22 mouse cellular contexts compared by ENCODE assay signal in the genomic region with DNA sequence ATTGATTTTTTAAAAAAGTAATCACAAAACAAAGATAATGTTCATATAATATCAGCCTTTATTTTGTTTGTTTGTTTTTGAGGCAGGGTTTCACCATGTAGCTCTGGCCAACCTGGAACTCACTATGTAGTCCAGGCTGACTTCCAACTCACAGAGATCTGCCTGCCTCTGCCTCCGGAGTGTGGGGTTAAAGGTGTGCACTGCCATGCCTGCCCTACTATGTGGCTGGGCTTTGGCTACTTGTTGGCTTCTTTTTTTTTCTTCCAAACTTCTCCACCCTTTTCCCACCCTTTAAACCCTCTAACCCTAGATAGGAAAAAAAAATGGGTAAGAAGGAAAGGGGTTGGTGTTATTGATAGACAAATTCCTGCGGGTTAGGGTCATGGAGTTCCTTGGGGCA. TPM values are rescaled to one million over a fixed set of nuclear protein-coding genes. Genes with fewer than 3 reads are reported as not detected.
DNase-seq lines count a peak whose midpoint lies in the region; ATAC-seq and TF ChIP-seq lines count a peak whose summit lies in the region.
"Had no signal": no experiment of that assay in that cellular context is flagged by ENCODE, and none has a peak within 500 bp of the region (broad histone marks: within the 10 kb centered on the region; RNA-seq: fewer than 3 reads in every experiment).

No protein-coding gene starts in this region.

- TF ChIP-seq POLR2A in CH12.LX (IDR thresholded peaks at IDR 0.05; ENCODE audit: low read depth, low read length) (no peak), MEL (IDR thresholded peaks at IDR 0.05; ENCODE audit: control insufficient read depth in 1 of 2, insufficient read depth in 1 of 2, low read depth in 1 of 2, low read length in 2 of 2, poor library complexity in 1 of 2) (no peak)

- no peak for TF ChIP-seq RAD21 in CH12.LX (IDR thresholded peaks at IDR 0.05; ENCODE audit: low read depth, low read length)
- no peak for TF ChIP-seq RAD21 in MEL (IDR thresholded peaks at IDR 0.05; ENCODE audit: low read depth, low read length)

- no peaks in the 10 kb centered on the region for H3K36me3 ChIP-seq in CH12.LX (replicated peaks in 1 of 2; ENCODE audit: control insufficient read depth in 1 of 2, insufficient read depth in 1 of 2, low read length in 1 of 2)
- peaks cover 33 to 36% of the 10 kb centered on the region in 2 experiments for H3K36me3 ChIP-seq in MEL (ENCODE audit: control insufficient read depth in 1 of 2, insufficient read depth in 2 of 2, low read length in 2 of 2)
- peaks cover 20% of the 10 kb centered on the region; the same call in 1 of the 2 replicates for H3K36me3 ChIP-seq in hindbrain, postnatal 0 days (ENCODE audit: insufficient read depth, low read length)
- H3K36me3 ChIP-seq: G1E had no signal

- dilution Hi-C loops in CH12.LX (cut with MboI; ENCODE audit: extremely low pct_ligation_motif_present, extremely low pct_unique_long_range_greater_than_20kb, low sequenced_read_pairs), result no loop called here

- TF ChIP-seq EP300 in CH12.LX (IDR thresholded peaks at IDR 0.05; ENCODE audit: low read length) (no peak), MEL (IDR thresholded peaks at IDR 0.05; ENCODE audit: low read depth in 1 of 2, low read length in 2 of 2) (no peak)

- in situ Hi-C loops in CH12.LX (cut with MboI; ENCODE audit: low pct_ligation_motif_present, low pct_unique_long_range_greater_than_20kb, low sequenced_read_pairs), result loop anchor here (5.0 kb wide), 1 partner anchor 118 kb away; a partner anchor contains a TSS

- H3K9me3 ChIP-seq in CH12.LX (replicated peaks; ENCODE audit: low read length) (peaks cover 7% of the 10 kb centered on the region), MEL (replicated peaks; ENCODE audit: insufficient read depth, low read length) (no peaks in the 10 kb centered on the region)
- no peaks in the 10 kb centered on the region for H3K9me3 ChIP-seq in hindbrain, postnatal 0 days (ENCODE audit: low read length)
- H3K9me3 ChIP-seq: G1E had no signal

- peaks cover 10 to 16% of the 10 kb centered on the region in 2 experiments for H3K4me1 ChIP-seq in CH12.LX (ENCODE audit: control insufficient read depth in 1 of 2, insufficient read depth in 2 of 2)
- peaks cover 17 to 24% of the 10 kb centered on the region in 2 experiments for H3K4me1 ChIP-seq in MEL (ENCODE audit: control insufficient read depth in 1 of 2, insufficient read depth in 2 of 2, low read length in 2 of 2)
- H3K4me1 ChIP-seq in hindbrain, postnatal 0 days (ENCODE audit: insufficient read depth, low read length), result 0 out of 2 replicates have a peak, but pooled peaks cover 5% of the 10 kb centered on the region

- peak; percentile 46 for DNase-seq in heart, adult 11 months
- no peak for DNase-seq in heart, postnatal 4 days
- DNase-seq in CH12.LX (ENCODE audit: extremely low read depth), result no peak
- DNase-seq in MEL (ENCODE audit: low read depth, low spot score), result no peak
- DNase-seq in left cerebral cortex, adult 18-20 months (ENCODE audit: low spot score in 2 of 2), result no peak
- DNase-seq in hindbrain, postnatal 0 days (ENCODE audit: low spot score), result no peak
- DNase-seq: adrenal gland, adult 2 months; adrenal gland, adult 8-10 months; adrenal gland, postnatal 10 days; adrenal gland, postnatal 14 days; adrenal gland, postnatal 25 days; adrenal gland, postnatal 36 days; B cell, adult 2 months; cerebellum, adult 11 months; cerebellum, adult 11-12 months; cerebellum, adult 18-20 months; cerebellum, adult 2 months; cerebellum, adult 8-10 months had no signal

- no peak overlapping the region for H3K4me3 ChIP-seq in CH12.LX (replicated peaks in 1 of 3; ENCODE audit: low read depth in 2 of 3, low read length in 2 of 3, poor library complexity in 1 of 3)
- no peak overlapping the region for H3K4me3 ChIP-seq in MEL (ENCODE audit: control insufficient read depth in 1 of 2, insufficient read depth in 1 of 2, low read depth in 2 of 2, low read length in 2 of 2)
- no peak overlapping the region for H3K4me3 ChIP-seq in hindbrain, postnatal 0 days (ENCODE audit: low read length)

- ATAC-seq in hindbrain, postnatal 0 days, result no peak
- ATAC-seq: activated CD4-positive, CD25-positive, alpha-beta regulatory T cell, adult 4 months; CD4-positive, CD25-positive, alpha-beta regulatory T cell, adult 4 months; Patski had no signal

- no peak overlapping the region for H3K4me2 ChIP-seq in CH12.LX (ENCODE audit: insufficient read depth, low read depth, poor library complexity, severe bottlenecking)
- no peak overlapping the region for H3K4me2 ChIP-seq in hindbrain, postnatal 0 days (ENCODE audit: low read depth, low read length)

- H3K9ac ChIP-seq in CH12.LX (ENCODE audit: insufficient read depth, low read depth) (no peak overlapping the region), MEL (ENCODE audit: control insufficient read depth, low read depth, low read length, poor library complexity, severe bottlenecking) (no peak overlapping the region)
- H3K9ac ChIP-seq in hindbrain, postnatal 0 days (replicated peaks; ENCODE audit: low read length), result no peak overlapping the region

- TF ChIP-seq CTCF in CH12.LX (conservative IDR thresholded peaks at IDR 0.05 in 1 of 2, IDR thresholded peaks at IDR 0.05 in 1 of 2; ENCODE audit: low read depth in 2 of 2, low read length in 2 of 2) (no peak), MEL (IDR thresholded peaks at IDR 0.05 in 2 of 3, conservative IDR thresholded peaks at IDR 0.05 in 1 of 3; ENCODE audit: control insufficient read depth in 1 of 3, insufficient read depth in 1 of 3, low read depth in 2 of 3, low read length in 3 of 3, poor library complexity in 1 of 3, severe bottlenecking in 1 of 3) (no peak)
- TF ChIP-seq CTCF in hindbrain, postnatal 0 days (IDR thresholded peaks at IDR 0.05; ENCODE audit: low read depth), result no peak

- H3K27ac ChIP-seq in CH12.LX (ENCODE audit: insufficient read depth, low read depth) (no peak overlapping the region), MEL (ENCODE audit: control insufficient read depth, low read depth, low read length) (no peak overlapping the region)
- H3K27ac ChIP-seq in hindbrain, postnatal 0 days, result no peak overlapping the region

- H3K27me3 ChIP-seq in CH12.LX (replicated peaks) (no peaks in the 10 kb centered on the region), MEL (ENCODE audit: control insufficient read depth in 1 of 2, insufficient read depth in 2 of 2, low read length in 2 of 2) (no peaks in the 10 kb centered on the region)
- H3K27me3 ChIP-seq in hindbrain, postnatal 0 days (ENCODE audit: insufficient read depth, low read length), result no peaks in the 10 kb centered on the region
- H3K27me3 ChIP-seq: Patski had no signal

- WGBS in hindbrain, postnatal 0 days, result 99% methylated on average over 2 of the region's 2 CpGs

- H3K79me2 ChIP-seq in CH12.LX (replicated peaks; ENCODE audit: control insufficient read depth, extremely low read depth, insufficient read depth, poor library complexity, severe bottlenecking), result no peaks in the 10 kb centered on the region
- peaks cover 54% of the 10 kb centered on the region for H3K79me2 ChIP-seq in MEL (ENCODE audit: control insufficient read depth, insufficient read depth, low read length, poor library complexity)

TF ChIP-seq in CH12.LX, 34 proteins besides CTCF, POLR2A, EP300 and RAD21:
- TF ChIP-seq ZMIZ1 (IDR thresholded peaks at IDR 0.05; ENCODE audit: low read depth, low read length), result no peak
- TF ChIP-seq UBTF (IDR thresholded peaks at IDR 0.05; ENCODE audit: low read depth, low read length), result no peak
- no peak for TF ChIP-seq GABPA (IDR thresholded peaks at IDR 0.05; ENCODE audit: insufficient replicate concordance, low read depth, low read length)
- TF ChIP-seq MAFK (IDR thresholded peaks at IDR 0.05; ENCODE audit: insufficient replicate concordance, low read length), result no peak
- TF ChIP-seq ZKSCAN1 (IDR thresholded peaks at IDR 0.05; ENCODE audit: borderline replicate concordance, low read depth, low read length), result peak; percentile 18; the same call in 1 of the 2 replicates
TF ChIP-seq in CH12.LX: peak in this region for 1.

TF ChIP-seq in MEL, 35 proteins besides CTCF, POLR2A, EP300 and RAD21:
- no peak for TF ChIP-seq MAX (IDR thresholded peaks at IDR 0.05; ENCODE audit: low read length)
- peak; percentile 97 for TF ChIP-seq ZKSCAN1 (IDR thresholded peaks at IDR 0.05; ENCODE audit: low read depth, low read length)

RNA-seq across cellular contexts. Expression of a gene that starts 13.5 kb away (rescaled TPM):
- 100 to 1,000 TPM; 165 to 169 TPM for total RNA-seq in heart, postnatal 4 days (2021)
- total RNA-seq in CH12.LX (2012; rRNA removed) (0.38 and 0.46 TPM in 2 replicates), CH12.LX (2014; rRNA removed) (0.62 and 1.1 TPM in 2 replicates), MEL (2012; rRNA removed) (127 and 138 TPM in 2 replicates)
- polyA plus RNA-seq in CH12.LX (2012; ENCODE audit: insufficient read length, low read depth) (2.7 and 3.1 TPM in 2 replicates), MEL (2012; ENCODE audit: insufficient read depth in 1 of 2, insufficient read length in 2 of 2, low read depth in 1 of 2, low replicate concordance in 2 of 2, missing spikeins in 1 of 2) (100 to 1,000 TPM in 1 of 2 experiments, 10 to 100 TPM in 1; 99.3 to 187 TPM)
- 100 to 1,000 TPM; 200 to 219 TPM for total RNA-seq in left cerebral cortex, adult 18-20 months (2021)
- total RNA-seq in hindbrain, postnatal 0 days (2014; rRNA removed), result 185 and 212 TPM in 2 replicates
- polyA plus RNA-seq in hindbrain, postnatal 0 days (2015; fragmentation: Nextera tagmentation; extraction: Ambion mirVana), result 64.4 and 69.9 TPM in 2 replicates

Comparison
In these comparisons a context has a peak if more than half of its experiments do, and no peak if none do; other contexts are left out.
1. RNA of a gene that starts 13.5 kb away (total RNA-seq): 200 to 219 TPM in left cerebral cortex, adult 18-20 months, 185 to 212 TPM in hindbrain, postnatal 0 days, 165 to 169 TPM in heart, postnatal 4 days and 127 to 138 TPM in MEL; 0.38 to 1.1 TPM in CH12.LX; every median in the first group is over 10 times any median in the second.